ENCODE assay signal across 8 mouse cellular contexts in genomic region chr15:80286851-80287415, GRCm38 (mm10). TPM values are rescaled to one million over a fixed set of nuclear protein-coding genes. Genes with fewer than 3 reads are reported as not detected.
DNase-seq lines count a peak whose midpoint lies in the region; ATAC-seq and TF ChIP-seq lines count a peak whose summit lies in the region.

Gene Cacna1i, plus strand, starts transcription at chr15:80287238.

- no peak for TF ChIP-seq POLR2A in testis, adult 2 months (IDR thresholded peaks at IDR 0.05; ENCODE audit: control insufficient read depth, low read depth, low read length)

- peak; percentile 76 for ATAC-seq in hindbrain, embryonic 14.5 days (ENCODE audit: low FRiP score)
- no peak for ATAC-seq in liver, embryonic 13.5 days (ENCODE audit: low read depth)
- ATAC-seq in megakaryocyte-erythroid progenitor cell, adult 5-6 weeks (replicated peaks; ENCODE audit: low FRiP score, low TSS enrichment, poor library complexity, severe bottlenecking), result no peak

- H3K27ac ChIP-seq in testis, adult 2 months (ENCODE audit: control insufficient read depth, insufficient read depth, low read depth, low read length), result no peak within 1 kb of the TSS
- no peak within 1 kb of the TSS for H3K27ac ChIP-seq in hindbrain, embryonic 14.5 days
- no peak within 1 kb of the TSS for H3K27ac ChIP-seq in liver, embryonic 13.5 days

- 1% methylated on average over 43 of the region's 50 CpGs for WGBS in hindbrain, embryonic 14.5 days
- WGBS in liver, embryonic 13.5 days (ENCODE audit: insufficient replicate concordance), result 2% methylated on average over 46 of the region's 50 CpGs

- no peaks in the 10 kb centered on the region for H3K36me3 ChIP-seq in testis, adult 2 months (ENCODE audit: control insufficient read depth, insufficient read depth, low read length)
- no peaks in the 10 kb centered on the region for H3K36me3 ChIP-seq in hindbrain, embryonic 14.5 days (replicated peaks; ENCODE audit: control insufficient read depth, insufficient read depth)
- H3K36me3 ChIP-seq in liver, embryonic 13.5 days, result no peaks in the 10 kb centered on the region

- no peak for TF ChIP-seq CTCF in testis, adult 2 months (IDR thresholded peaks at IDR 0.05; ENCODE audit: control insufficient read depth, insufficient read depth, insufficient replicate concordance, low read depth, low read length)

- peak within 1 kb of the TSS; percentile 29 for H3K4me3 ChIP-seq in testis, adult 2 months (ENCODE audit: control insufficient read depth, low read depth, low read length)
- peak within 1 kb of the TSS; percentile 59 for H3K4me3 ChIP-seq in hindbrain, embryonic 14.5 days (replicated peaks; ENCODE audit: low read length)
- peak within 1 kb of the TSS; percentile 36 for H3K4me3 ChIP-seq in liver, embryonic 13.5 days (replicated peaks)

- peaks cover 16% of the 10 kb centered on the region for H3K4me1 ChIP-seq in testis, adult 2 months (ENCODE audit: control insufficient read depth, insufficient read depth, low read length)
- peaks cover 10% of the 10 kb centered on the region; the same call in 1 of the 2 replicates for H3K4me1 ChIP-seq in hindbrain, embryonic 14.5 days (replicated peaks; ENCODE audit: control insufficient read depth, insufficient read depth, low read length)
- peaks cover 5% of the 10 kb centered on the region; the same call in 1 of the 2 replicates for H3K4me1 ChIP-seq in liver, embryonic 13.5 days (replicated peaks)

- peak within 1 kb of the TSS; percentile 92 for H3K4me2 ChIP-seq in hindbrain, embryonic 14.5 days (replicated peaks)
- H3K4me2 ChIP-seq in liver, embryonic 13.5 days, result peak within 1 kb of the TSS; percentile 59

- H3K9ac ChIP-seq in hindbrain, embryonic 14.5 days, result peak within 1 kb of the TSS; percentile 74
- no peak within 1 kb of the TSS for H3K9ac ChIP-seq in liver, embryonic 13.5 days

- no peaks in the 10 kb centered on the region for H3K9me3 ChIP-seq in hindbrain, embryonic 14.5 days (ENCODE audit: control insufficient read depth, low read length)
- no peaks in the 10 kb centered on the region for H3K9me3 ChIP-seq in liver, embryonic 13.5 days (replicated peaks)

- DNase-seq in adrenal gland, postnatal 10 days, result peak; percentile 23
- no peak for DNase-seq in adrenal gland, postnatal 4 days (ENCODE audit: low spot score in 2 of 2)
- no peak for DNase-seq in testis, postnatal 14 days (ENCODE audit: low spot score)
- DNase-seq in hindbrain, embryonic 14.5 days (ENCODE audit: low spot score), result peak; percentile 72
- no peak for DNase-seq in liver, embryonic 13.5 days
- DNase-seq in right cerebral cortex, postnatal 4 days, result peak; percentile 73

- 0 out of 2 replicates have a peak, but pooled peaks cover 6% of the 10 kb centered on the region for H3K27me3 ChIP-seq in testis, adult 2 months (ENCODE audit: control insufficient read depth, insufficient read depth, low read length)
- H3K27me3 ChIP-seq in hindbrain, embryonic 14.5 days (ENCODE audit: control insufficient read depth, insufficient read depth, low read length), result peaks cover 57% of the 10 kb centered on the region
- peaks cover 96% of the 10 kb centered on the region for H3K27me3 ChIP-seq in liver, embryonic 13.5 days

RNA-seq across cellular contexts. Expression of gene Cacna1i, which starts in this region (rescaled TPM):
- total RNA-seq in adrenal gland, postnatal 10 days (2021), result 1 to 10 TPM in 1 of 2 experiments, under 1 TPM in 1; 0.27 to 1.1 TPM
- total RNA-seq in adrenal gland, postnatal 4 days (2021), result 1 to 10 TPM; 1.2 to 1.3 TPM
- polyA plus RNA-seq in testis, adult 2 months (2012; rRNA removed), result 1.1 and 1.2 TPM in 2 replicates
- polyA plus RNA-seq in hindbrain, embryonic 14.5 days (2014; fragmentation: Nextera tagmentation; extraction: Ambion mirVana), result 0.80 and 0.86 TPM in 2 replicates
- not detected in 2 replicates for polyA plus RNA-seq in liver, embryonic 13.5 days (2015; fragmentation: Nextera tagmentation; extraction: Ambion mirVana)
- total RNA-seq in megakaryocyte-erythroid progenitor cell, adult 5-6 weeks (2014; fragmentation: Nextera tagmentation), result not detected in 2 replicates
- not detected in 2 replicates for total RNA-seq in megakaryocyte-erythroid progenitor cell, adult 5-6 weeks (2017)

Comparison
In these comparisons a context has a peak if more than half of its experiments do, and no peak if none do; other contexts are left out.
1. DNase-seq: peak in adrenal gland, postnatal 10 days (single experiment) and right cerebral cortex, postnatal 4 days (single experiment); none in adrenal gland, postnatal 4 days (0 of 2), testis, postnatal 14 days (single experiment) and liver, embryonic 13.5 days (single experiment).
2. Peak in DNase-seq, ATAC-seq, H3K4me3 ChIP-seq, H3K9ac ChIP-seq and H3K4me2 ChIP-seq in hindbrain, embryonic 14.5 days; RNA of the gene not detected or under 1 TPM.
3. Peak in every context shown above with its lines, with median percentiles within 50 percentile points of each other: H3K4me3 ChIP-seq.